Mouse (Mus musculus) intestine, postnatal 0 days (tissue): ENCODE data around the gene Ppp1ca. TPM values are rescaled to one million over a fixed set of nuclear protein-coding genes. Genes with fewer than 3 reads are reported as not detected.
A peak's percentile ranks its signal among the peaks of the same experiment; 100 is the strongest.

Source experiments
- ATAC-seq: fragments of 200-750 bp; cut with Nextera tagmentation; 2 replicates; pipeline ENCODE4 v1.8.0; 2017; ENCODE audit warnings: mild to moderate bottlenecking, moderate TSS enrichment, moderate library complexity
- H3K27ac ChIP-seq: fragments of 300-500 bp; sonication (generic); 2 replicates; pipeline ENCODE4 v1.5.1; 2014; ENCODE audit warnings: mild to moderate bottlenecking, low read depth, low read length, moderate library complexity
- H3K27me3 ChIP-seq: fragments of 300-500 bp; sonication (generic); replicated peaks from 2 replicates; pipeline ENCODE4 v1.6.1; 2014; ENCODE audit warnings: low read length, mixed read lengths; ENCODE audit not compliant: control insufficient read depth, insufficient read depth
- H3K36me3 ChIP-seq: fragments of 300-500 bp; sonication (generic); 2 replicates; pipeline ENCODE4 v1.6.1; 2014; ENCODE audit warnings: mild to moderate bottlenecking, moderate library complexity; ENCODE audit not compliant: control insufficient read depth, insufficient read depth
- H3K4me1 ChIP-seq: fragments of 300-500 bp; sonication (generic); replicated peaks from 2 replicates; pipeline ENCODE4 v1.6.1; 2014; ENCODE audit warnings: antibody characterized with exemption, low read length, mixed read lengths; ENCODE audit not compliant: control insufficient read depth, insufficient read depth
- H3K4me2 ChIP-seq: fragments of 300-500 bp; sonication (generic); replicated peaks from 2 replicates; pipeline ENCODE4 v1.6.1; 2014; ENCODE audit warnings: low read depth, mild to moderate bottlenecking, moderate library complexity
- H3K4me3 ChIP-seq: fragments of 300-500 bp; sonication (generic); 2 replicates; pipeline ENCODE4 v1.5.1; 2014; ENCODE audit warnings: low read depth, low read length
- H3K9ac ChIP-seq: fragments of 300-500 bp; sonication (generic); 2 replicates; pipeline ENCODE4 v1.6.1; 2014; ENCODE audit warnings: mild to moderate bottlenecking, low read depth, low read length
- H3K9me3 ChIP-seq: fragments of 300-500 bp; sonication (generic); 2 replicates; pipeline ENCODE4 v1.6.1; 2016; ENCODE audit warnings: mixed run types; ENCODE audit not compliant: control insufficient read depth
- CTCF ChIP-seq: sonication (generic); IDR thresholded peaks from 2 replicates; pipeline ENCODE4 v1.5.1; 2016; ENCODE audit warnings: low read depth, mild to moderate bottlenecking, control low read depth, antibody characterized with exemption, moderate library complexity
- WGBS: fragments of 180-500 bp; shearing (Covaris S2); extraction: QIAGEN DNeasy Blood & Tissue Kit; methylation state at CpG from one replicate; pipeline ENCODE4 v1.1.7; 2014; 5-methylcytosine and 5-hydroxymethylcytosine counted together
- polyA plus RNA-seq: library from polyadenylated mRNA; unstranded; fragments of >200 nt; fragmentation: Nextera tagmentation; extraction: Ambion mirVana; gene quantifications from 2 replicates; pipeline ENCODE4 v1.2.1, GENCODE M21; 2015

The Ppp1ca gene
- polyA plus RNA-seq, 1 experiment from 2014 or later: 382 TPM

- Histone ChIP-seq H3K9me3 (no peaks in the 10 kb centered on the region), H3K27me3 (no peaks in the 10 kb centered on the region), H3K4me1 (peaks cover 5% of the 10 kb centered on the region; the same call in 1 of the 2 replicates), H3K9ac (peak overlapping the region; percentile 51), H3K27ac (peak overlapping the region; percentile 78), H3K4me2 (peak overlapping the region; percentile 87), H3K4me3 (peak overlapping the region; percentile 36), H3K36me3 (no peaks in the 10 kb centered on the region)
- WGBS: 5% methylated on average over 27 of the region's 27 CpGs
- ATAC-seq: peak; percentile 62
- no peak for TF ChIP-seq CTCF
Measured at GRCm38 (mm10) chr19:4169810-4170209, 22.1 kb upstream of the Ppp1ca start.

DNA sequence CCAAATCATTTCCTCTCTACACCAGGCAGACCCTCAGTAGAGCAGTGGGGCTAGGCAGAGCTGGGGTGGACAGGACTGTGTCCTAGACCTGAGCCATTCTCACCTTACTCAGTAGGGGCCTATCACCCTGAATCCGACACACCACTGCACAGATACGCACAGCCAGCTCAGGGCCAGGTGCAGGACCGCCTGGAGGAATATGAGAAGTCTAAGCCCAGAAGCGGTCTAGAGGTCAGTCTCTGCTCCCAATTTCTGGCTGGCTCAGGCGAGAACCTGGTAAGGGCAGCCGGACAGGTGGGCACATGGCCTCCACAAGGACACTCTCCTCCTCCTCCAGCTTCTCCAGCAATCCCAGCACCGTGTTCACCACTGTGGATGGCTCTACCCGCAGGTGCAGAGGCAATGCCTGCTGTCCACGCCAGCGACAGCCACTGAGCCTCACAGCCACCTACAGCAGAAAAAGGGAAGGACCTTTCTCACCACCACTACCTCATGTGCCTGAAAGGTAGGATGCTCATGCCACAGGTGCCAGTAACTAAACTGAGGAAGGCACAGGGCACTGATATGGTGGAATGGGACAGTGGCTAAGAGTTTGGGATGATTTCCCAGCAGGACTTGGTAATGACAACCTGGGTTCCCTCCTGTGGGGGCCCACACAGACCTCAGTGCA, 21.0 kb upstream of the Ppp1ca start:
- no peak for TF ChIP-seq CTCF
- no peaks in the 10 kb centered on the region for H3K27me3 ChIP-seq
- no peaks in the 10 kb centered on the region for H3K9me3 ChIP-seq
- peaks cover 9% of the 10 kb centered on the region; the same call in 1 of the 2 replicates for H3K4me1 ChIP-seq
- WGBS: 97% methylated on average over 10 of the region's 10 CpGs
- ATAC-seq: no peak
- no peaks in the 10 kb centered on the region for H3K36me3 ChIP-seq
- H3K4me3 ChIP-seq: no peak overlapping the region
- no peak overlapping the region for H3K4me2 ChIP-seq
- H3K27ac ChIP-seq: no peak overlapping the region
- H3K9ac ChIP-seq: no peak overlapping the region

- Histone ChIP-seq H3K4me3 (no peak overlapping the region), H3K9me3 (no peaks in the 10 kb centered on the region), H3K36me3 (no peaks in the 10 kb centered on the region), H3K27me3 (no peaks in the 10 kb centered on the region), H3K9ac (no peak overlapping the region), H3K4me2 (no peak overlapping the region), H3K27ac (no peak overlapping the region), H3K4me1 (peaks cover 9% of the 10 kb centered on the region; the same call in 1 of the 2 replicates)
- no peak for ATAC-seq
- no peak for TF ChIP-seq CTCF
- 66% methylated on average over 13 of the region's 13 CpGs for WGBS
Measured at GRCm38 (mm10) chr19:4171393-4172290, 20.2 kb upstream of the Ppp1ca start.

DNA sequence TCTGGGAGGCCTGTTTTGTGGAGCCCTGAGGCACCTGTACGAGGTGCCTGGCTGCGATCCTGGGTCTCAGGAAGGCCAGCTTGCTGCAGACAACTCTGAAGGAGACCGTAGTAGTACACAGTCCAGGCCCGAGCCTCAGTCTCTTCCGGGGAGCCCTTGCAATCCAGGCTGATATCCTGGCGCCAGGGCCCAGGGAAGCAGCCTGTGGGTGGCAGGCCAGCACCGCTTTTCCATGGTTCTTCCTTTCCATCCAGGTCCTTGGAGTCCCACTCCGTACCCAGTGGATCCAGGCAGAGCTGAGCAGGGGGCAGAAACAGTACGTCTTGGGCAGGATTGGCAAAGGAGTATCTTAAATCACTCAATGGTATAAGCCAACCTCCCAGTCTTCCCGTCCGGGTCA, 18.9 kb upstream of the Ppp1ca start:
- peaks cover 9% of the 10 kb centered on the region; the same call in 1 of the 2 replicates for H3K4me1 ChIP-seq
- H3K9me3 ChIP-seq: no peaks in the 10 kb centered on the region
- ATAC-seq: no peak
- no peaks in the 10 kb centered on the region for H3K27me3 ChIP-seq
- H3K4me2 ChIP-seq: no peak overlapping the region
- peak; percentile 24 for TF ChIP-seq CTCF
- no peak overlapping the region for H3K4me3 ChIP-seq
- 74% methylated on average over 11 of the region's 11 CpGs for WGBS
- no peak overlapping the region for H3K27ac ChIP-seq
- H3K9ac ChIP-seq: no peak overlapping the region
- H3K36me3 ChIP-seq: no peaks in the 10 kb centered on the region

- H3K9ac ChIP-seq: peak within 1 kb of the TSS; percentile 17; the same call in 1 of the 2 replicates
- no peak for TF ChIP-seq CTCF
- peak within 1 kb of the TSS; percentile 49 for H3K4me2 ChIP-seq
- 6% methylated on average over 11 of the region's 11 CpGs for WGBS
- no peaks in the 10 kb centered on the region for H3K9me3 ChIP-seq
- H3K4me1 ChIP-seq: 0 out of 2 replicates have a peak, but pooled peaks cover 5% of the 10 kb centered on the region
- H3K4me3 ChIP-seq: no peak within 1 kb of the TSS
- no peaks in the 10 kb centered on the region for H3K36me3 ChIP-seq
- H3K27ac ChIP-seq: no peak within 1 kb of the TSS; the same call in 1 of the 2 replicates
- H3K27me3 ChIP-seq: no peaks in the 10 kb centered on the region
- peak; percentile 31; the same call in 1 of the 2 replicates for ATAC-seq
Measured at GRCm38 (mm10) chr19:4175368-4175947, 16.4 kb upstream of the Ppp1ca start, which contains the start of gene Carns1. Carns1 (minus strand) TSS chr19:4175479.

DNA sequence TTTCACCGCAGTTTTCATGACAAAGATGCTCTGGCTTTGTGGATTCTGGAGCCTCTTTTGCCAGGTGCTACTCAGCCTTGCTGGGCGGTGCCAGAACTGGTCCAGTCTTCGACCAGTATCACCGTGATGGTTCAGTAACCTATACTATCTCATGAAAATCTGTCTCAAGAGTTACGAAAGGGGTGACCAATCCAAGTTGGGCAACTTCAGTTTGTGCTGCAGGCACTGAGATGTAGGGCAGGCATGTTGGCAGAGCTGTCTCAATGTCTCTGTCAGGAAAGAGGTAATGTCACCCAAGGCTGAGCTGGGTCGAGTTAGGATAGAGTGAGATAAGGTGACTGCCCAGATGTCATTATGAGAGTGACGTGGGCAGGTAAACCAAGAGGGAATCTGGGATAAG, 11.5 kb upstream of the Ppp1ca start:
- no peak for TF ChIP-seq CTCF
- 81% methylated on average over 7 of the region's 7 CpGs for whole genome bisulfite sequencing

More for the DNA sequence above, 11.5 kb upstream of the Ppp1ca start:
- no peak overlapping the region for H3K27ac ChIP-seq
- no peaks in the 10 kb centered on the region for H3K9me3 ChIP-seq
- H3K4me2 ChIP-seq: no peak overlapping the region
- no peak overlapping the region for H3K4me3 ChIP-seq
- 0 out of 2 replicates have a peak, but pooled peaks cover 3% of the 10 kb centered on the region for H3K4me1 ChIP-seq
- no peak for ATAC-seq
- no peaks in the 10 kb centered on the region for H3K36me3 ChIP-seq
- no peaks in the 10 kb centered on the region for H3K27me3 ChIP-seq
- no peak overlapping the region for H3K9ac ChIP-seq
